Mouse (Mus musculus): ENCODE data around the gene Kdelr2. TPM values are rescaled to one million over a fixed set of nuclear protein-coding genes. Genes with fewer than 3 reads are reported as not detected.

Gene Kdelr2
- polyA plus RNA-seq, 2 experiments: 189 to 493 TPM

GRCm38 (mm10) chr5:143401556-143401955, 2.1 kb upstream of the Kdelr2 start:
- Histone ChIP-seq H3K4me1 (ENCODE audit: control insufficient read depth, insufficient read depth, low read length) (peaks cover 12% of the 10 kb centered on the region), H3K36me3 (ENCODE audit: control insufficient read depth, insufficient read depth, low read length) (peaks cover 22% of the 10 kb centered on the region), H3K9me3 (ENCODE audit: control insufficient read depth, low read length) (no peaks in the 10 kb centered on the region), H3K4me2 (replicated peaks; ENCODE audit: low read depth, low read length, severe bottlenecking) (no peak overlapping the region), H3K9ac (ENCODE audit: low read depth, low read length, severe bottlenecking) (no peak overlapping the region), H3K27ac (replicated peaks; ENCODE audit: low read depth, low read length) (no peak overlapping the region), H3K27me3 (ENCODE audit: control insufficient read depth, insufficient read depth, low read length) (no peaks in the 10 kb centered on the region), H3K4me3 (replicated peaks; ENCODE audit: low read length) (no peak overlapping the region)
- TF ChIP-seq POLR2A (IDR thresholded peaks at IDR 0.05; ENCODE audit: borderline replicate concordance, extremely low read depth, insufficient read depth, insufficient read length): no peak
- ATAC-seq (ENCODE audit: low FRiP score, low read depth) (no peak), DNase-seq (ENCODE audit: low spot score) (no peak)
- WGBS: 57% methylated on average over 2 of the region's 2 CpGs

GRCm38 (mm10) chr5:143404148-143404930, 701 bp downstream of the Kdelr2 start:
- H3K27me3 ChIP-seq (ENCODE audit: control insufficient read depth, insufficient read depth, low read length): no peaks in the 10 kb centered on the region
- peaks cover 12% of the 10 kb centered on the region for H3K4me1 ChIP-seq (ENCODE audit: control insufficient read depth, insufficient read depth, low read length)
- WGBS: 4% methylated on average over 33 of the region's 34 CpGs
- DNase-seq (ENCODE audit: low spot score): peak; percentile 9
- peaks cover 32% of the 10 kb centered on the region for H3K36me3 ChIP-seq (ENCODE audit: control insufficient read depth, insufficient read depth, low read length)
- H3K9ac ChIP-seq (ENCODE audit: low read depth, low read length, severe bottlenecking): peak overlapping the region; percentile 97
- H3K27ac ChIP-seq (replicated peaks; ENCODE audit: low read depth, low read length): peak overlapping the region; percentile 93
- H3K9me3 ChIP-seq (ENCODE audit: control insufficient read depth, low read length): no peaks in the 10 kb centered on the region
- no peak for TF ChIP-seq POLR2A (IDR thresholded peaks at IDR 0.05; ENCODE audit: borderline replicate concordance, extremely low read depth, insufficient read depth, insufficient read length)
- peak; percentile 35 for ATAC-seq (ENCODE audit: low FRiP score, low read depth)
- H3K4me3 ChIP-seq (replicated peaks; ENCODE audit: low read length): peak overlapping the region; percentile 78
- H3K4me2 ChIP-seq (replicated peaks; ENCODE audit: low read depth, low read length, severe bottlenecking): peak overlapping the region; percentile 70

GRCm38 (mm10) chr5:143405200-143405599, 1.6 kb downstream of the Kdelr2 start:
- Histone ChIP-seq H3K27me3 (ENCODE audit: control insufficient read depth, insufficient read depth, low read length) (no peaks in the 10 kb centered on the region), H3K27ac (replicated peaks; ENCODE audit: low read depth, low read length) (no peak overlapping the region), H3K4me3 (replicated peaks; ENCODE audit: low read length) (peak overlapping the region; percentile 78), H3K9ac (ENCODE audit: low read depth, low read length, severe bottlenecking) (peak overlapping the region; percentile 97; the same call in 1 of the 2 replicates), H3K9me3 (ENCODE audit: control insufficient read depth, low read length) (no peaks in the 10 kb centered on the region), H3K36me3 (ENCODE audit: control insufficient read depth, insufficient read depth, low read length) (peaks cover 36% of the 10 kb centered on the region), H3K4me2 (replicated peaks; ENCODE audit: low read depth, low read length, severe bottlenecking) (peak overlapping the region; percentile 70), H3K4me1 (ENCODE audit: control insufficient read depth, insufficient read depth, low read length) (peaks cover 12% of the 10 kb centered on the region)
- no peak for ATAC-seq (ENCODE audit: low FRiP score, low read depth)
- TF ChIP-seq POLR2A (IDR thresholded peaks at IDR 0.05; ENCODE audit: borderline replicate concordance, extremely low read depth, insufficient read depth, insufficient read length): no peak
- DNase-seq (ENCODE audit: low spot score): no peak
- WGBS: 83% methylated on average over 9 of the region's 9 CpGs

GRCm38 (mm10) chr5:143406548-143406947, 2.9 kb downstream of the Kdelr2 start:
- TF ChIP-seq POLR2A (IDR thresholded peaks at IDR 0.05; ENCODE audit: borderline replicate concordance, extremely low read depth, insufficient read depth, insufficient read length): no peak
- DNase-seq (ENCODE audit: low spot score): no peak
- Histone ChIP-seq H3K27me3 (ENCODE audit: control insufficient read depth, insufficient read depth, low read length) (no peaks in the 10 kb centered on the region), H3K36me3 (ENCODE audit: control insufficient read depth, insufficient read depth, low read length) (peaks cover 50% of the 10 kb centered on the region), H3K9me3 (ENCODE audit: control insufficient read depth, low read length) (no peaks in the 10 kb centered on the region), H3K4me3 (replicated peaks; ENCODE audit: low read length) (no peak overlapping the region), H3K27ac (replicated peaks; ENCODE audit: low read depth, low read length) (no peak overlapping the region), H3K4me1 (ENCODE audit: control insufficient read depth, insufficient read depth, low read length) (peaks cover 12% of the 10 kb centered on the region), H3K4me2 (replicated peaks; ENCODE audit: low read depth, low read length, severe bottlenecking) (no peak overlapping the region), H3K9ac (ENCODE audit: low read depth, low read length, severe bottlenecking) (no peak overlapping the region)
- no peak for ATAC-seq (ENCODE audit: low FRiP score, low read depth)
- WGBS: 94% methylated on average over 9 of the region's 9 CpGs

- no peaks in the 10 kb centered on the region for H3K9me3 ChIP-seq (ENCODE audit: control insufficient read depth, low read length)
- DNase-seq (ENCODE audit: low spot score): no peak
- H3K9ac ChIP-seq (ENCODE audit: low read depth, low read length, severe bottlenecking): no peak overlapping the region
- H3K4me2 ChIP-seq (replicated peaks; ENCODE audit: low read depth, low read length, severe bottlenecking): no peak overlapping the region
- peaks cover 72% of the 10 kb centered on the region for H3K36me3 ChIP-seq (ENCODE audit: control insufficient read depth, insufficient read depth, low read length)
- no peak overlapping the region for H3K27ac ChIP-seq (replicated peaks; ENCODE audit: low read depth, low read length)
- H3K4me1 ChIP-seq (ENCODE audit: control insufficient read depth, insufficient read depth, low read length): peaks cover 10% of the 10 kb centered on the region
- no peak for ATAC-seq (ENCODE audit: low FRiP score, low read depth)
- 85% methylated on average over 3 of the region's 3 CpGs for WGBS
- no peak for TF ChIP-seq POLR2A (IDR thresholded peaks at IDR 0.05; ENCODE audit: borderline replicate concordance, extremely low read depth, insufficient read depth, insufficient read length)
- no peaks in the 10 kb centered on the region for H3K27me3 ChIP-seq (ENCODE audit: control insufficient read depth, insufficient read depth, low read length)
- H3K4me3 ChIP-seq (replicated peaks; ENCODE audit: low read length): no peak overlapping the region
Observed at GRCm38 (mm10) chr5:143409239-143409638, 5.6 kb downstream of the Kdelr2 start.

Data from limb, embryonic 14.5 days (tissue).